Mouse (Mus musculus): ENCODE data around the gene Wdr24.

- no peak for TF ChIP-seq CTCF (IDR thresholded peaks at IDR 0.05; ENCODE audit: extremely low read depth, insufficient read depth, insufficient read length, insufficient replicate concordance)
- no peak for TF ChIP-seq POLR2A (IDR thresholded peaks at IDR 0.05; ENCODE audit: low read depth, low read length)
Observed at GRCm38 (mm10) chr17:25808028-25808427, 15.4 kb upstream of the Wdr24 start.
